Mouse (Mus musculus) myocyte (in vitro differentiated cells): ENCODE data around the gene Vangl1.

Source experiments
- E2F4 ChIP-seq: IDR thresholded peaks from one replicate; pipeline ENCODE4 v1.6.1; 2011; ENCODE audit warnings: mild to moderate bottlenecking, control low read depth, moderate library complexity; ENCODE audit not compliant: insufficient read depth
- MYOD1 ChIP-seq, 3 experiments: IDR thresholded peaks; one replicate each; pipeline ENCODE4 v1.6.1; 2011; ENCODE audit warnings: control low read depth in 2 of 3, low read depth in 2 of 3, mild to moderate bottlenecking in 2 of 3, moderate library complexity in 1 of 3; ENCODE audit not compliant: insufficient read length in 2 of 3, control insufficient read depth in 1 of 3
- MYOG ChIP-seq, 3 experiments: IDR thresholded peaks; one replicate each; pipeline ENCODE4 v1.6.1; 2011; ENCODE audit warnings: control low read depth in 2 of 3, low read depth in 2 of 3, mild to moderate bottlenecking in 2 of 3; ENCODE audit not compliant: insufficient read length in 2 of 3, control insufficient read depth in 1 of 3, insufficient read depth in 1 of 3
- POLR2A ChIP-seq: IDR thresholded peaks from one replicate; pipeline ENCODE4 v1.6.1; 2011; ENCODE audit warnings: low read depth, mild to moderate bottlenecking, control low read depth, moderate library complexity; ENCODE audit not compliant: insufficient read length
- POLR2AphosphoS2 ChIP-seq: IDR thresholded peaks from one replicate; pipeline ENCODE4 v1.6.1; 2011; ENCODE audit warnings: low read depth, control low read depth; ENCODE audit not compliant: insufficient read length
- SRF ChIP-seq: IDR thresholded peaks from one replicate; pipeline ENCODE4 v1.6.1; 2011; ENCODE audit warnings: low read depth; ENCODE audit not compliant: control insufficient read depth, insufficient read length
- USF1 ChIP-seq: IDR thresholded peaks from one replicate; pipeline ENCODE4 v1.6.1; 2011; ENCODE audit warnings: low read depth, mild to moderate bottlenecking, control low read depth, moderate library complexity

DNA sequence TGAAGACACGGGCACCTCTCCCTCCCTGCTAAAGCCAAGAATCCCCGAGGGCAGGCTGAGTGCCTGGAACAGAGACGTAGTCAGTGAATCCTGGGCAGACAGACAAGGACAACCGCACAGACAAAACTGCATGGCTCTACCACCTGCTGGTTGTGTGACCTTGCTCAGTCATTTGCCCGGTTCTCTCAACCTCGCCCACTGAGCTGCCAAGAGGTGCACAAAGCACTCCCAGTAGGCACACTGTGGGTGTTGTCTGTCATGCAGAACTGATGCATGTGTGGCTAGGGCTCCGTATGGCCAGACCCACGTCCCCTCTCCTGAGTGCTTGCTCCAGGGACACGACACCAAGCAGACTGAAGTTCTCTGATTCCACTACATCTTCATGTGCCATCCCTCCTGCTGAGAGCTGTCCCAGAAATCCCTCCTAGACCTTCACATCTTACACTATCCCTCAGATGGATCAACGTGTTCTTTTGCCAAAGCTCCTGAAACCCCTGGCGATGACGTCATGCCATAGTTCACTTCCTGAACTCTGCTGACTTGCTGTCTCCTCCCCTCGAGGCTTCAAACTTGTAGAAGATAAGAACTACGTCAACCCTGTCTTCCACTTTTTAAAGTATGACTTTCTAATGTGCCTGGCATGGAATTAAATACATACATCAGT is 45.6 kb downstream of the Vangl1 start:
- TF ChIP-seq MYOD1 (IDR thresholded peaks at IDR 0.05; ENCODE audit: control insufficient read depth in 1 of 3, insufficient read length in 2 of 3, low read depth in 2 of 3) (no peak), USF1 (no peak), POLR2A (no peak), POLR2AphosphoS2 (no peak), E2F4 (no peak), MYOG (IDR thresholded peaks at IDR 0.05; ENCODE audit: control insufficient read depth in 1 of 3, insufficient read depth in 1 of 3, insufficient read length in 2 of 3, low read depth in 2 of 3) (no peak), SRF (no peak)
